In the genomic region with DNA sequence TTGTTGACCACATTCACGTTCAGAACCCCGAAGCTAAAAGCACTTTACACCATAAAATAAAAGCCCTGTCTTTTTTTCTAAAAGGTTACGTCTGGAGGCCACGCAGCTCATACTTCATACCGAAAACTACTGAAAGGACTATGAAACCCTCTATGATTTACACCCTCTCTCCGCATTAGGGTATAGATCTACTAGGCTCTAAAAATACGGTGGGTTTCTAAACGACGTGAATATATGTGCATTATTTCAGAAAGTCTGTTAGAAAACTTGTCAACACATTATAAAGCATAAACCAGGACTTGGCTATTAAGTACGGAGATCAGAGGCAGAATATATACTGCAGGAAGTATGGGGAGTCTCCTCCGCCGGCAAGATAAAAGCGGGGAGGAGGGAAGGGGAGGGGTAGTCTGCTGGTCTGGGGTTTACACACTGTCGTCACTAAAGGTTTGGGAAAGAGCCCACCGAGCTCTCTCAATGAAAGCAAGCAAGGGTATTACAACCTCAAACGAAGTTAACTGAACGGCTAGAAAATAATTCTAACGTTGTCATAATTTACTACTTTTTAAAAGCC, we compare ENCODE assay signal across 8 mouse cellular contexts. TPM values are rescaled to one million over a fixed set of nuclear protein-coding genes. Genes with fewer than 3 reads are reported as not detected.
A peak's percentile ranks its signal among the peaks of the same experiment; 100 is the strongest.
DNase-seq lines count a peak whose midpoint lies in the region; ATAC-seq and TF ChIP-seq lines count a peak whose summit lies in the region.

No protein-coding gene starts in this region.

- H3K4me2 ChIP-seq in forebrain, embryonic 14.5 days (ENCODE audit: low read length): peak overlapping the region; percentile 98
- H3K4me2 ChIP-seq in liver, embryonic 13.5 days: peak overlapping the region; percentile 98

- H3K27me3 ChIP-seq in forebrain, embryonic 14.5 days (replicated peaks; ENCODE audit: control insufficient read depth, insufficient read depth, low read length): no peaks in the 10 kb centered on the region
- peaks cover 19% of the 10 kb centered on the region for H3K27me3 ChIP-seq in liver, embryonic 13.5 days
- peaks cover 17% of the 10 kb centered on the region for H3K27me3 ChIP-seq in thymus, adult 2 months (ENCODE audit: control insufficient read depth, insufficient read depth, low read length)

- H3K9ac ChIP-seq in forebrain, embryonic 14.5 days (ENCODE audit: low read length): peak overlapping the region; percentile 100
- H3K9ac ChIP-seq in liver, embryonic 13.5 days: peak overlapping the region; percentile 90

- WGBS in forebrain, embryonic 14.5 days: under 1% methylated on average over 18 of the region's 18 CpGs
- WGBS in liver, embryonic 13.5 days (ENCODE audit: insufficient replicate concordance): under 1% methylated on average over 18 of the region's 18 CpGs
- WGBS in thymus, adult 2 months: 5% methylated on average over 18 of the region's 18 CpGs

- peaks cover 14% of the 10 kb centered on the region for H3K4me1 ChIP-seq in forebrain, embryonic 14.5 days (ENCODE audit: control insufficient read depth, insufficient read depth, low read length)
- peaks cover 34% of the 10 kb centered on the region for H3K4me1 ChIP-seq in liver, embryonic 13.5 days (replicated peaks)
- H3K4me1 ChIP-seq in thymus, adult 2 months (replicated peaks; ENCODE audit: control insufficient read depth, insufficient read depth, low read length): peaks cover 15% of the 10 kb centered on the region

- DNase-seq in layer of hippocampus, adult 2 months (ENCODE audit: low spot score in 2 of 2): no peak
- DNase-seq in layer of hippocampus, adult 9-11 months: no peak
- DNase-seq in forebrain, embryonic 14.5 days (ENCODE audit: low spot score): peak; percentile 84
- no peak for DNase-seq in liver, embryonic 13.5 days
- peak; percentile 41 for DNase-seq in thymus, adult 2 months
- no peak for DNase-seq in right cerebral cortex, postnatal 4 days
- no peak for DNase-seq in cerebellum, adult 9-11 months
- DNase-seq in urinary bladder, postnatal 4 days (ENCODE audit: low spot score in 2 of 2): no peak

- no peaks in the 10 kb centered on the region for H3K36me3 ChIP-seq in forebrain, embryonic 14.5 days (ENCODE audit: control insufficient read depth, insufficient read depth, low read length)
- no peaks in the 10 kb centered on the region for H3K36me3 ChIP-seq in liver, embryonic 13.5 days
- no peaks in the 10 kb centered on the region for H3K36me3 ChIP-seq in thymus, adult 2 months (ENCODE audit: control insufficient read depth, insufficient read depth, low read length)

- ATAC-seq in forebrain, embryonic 14.5 days: peak; percentile 27; the same call in 1 of the 2 replicates
- ATAC-seq in liver, embryonic 13.5 days (ENCODE audit: low read depth): no peak

- H3K27ac ChIP-seq in layer of hippocampus, adult 2 months: peak overlapping the region; percentile 95
- peak overlapping the region; percentile 15; the same call in 1 of the 2 replicates for H3K27ac ChIP-seq in forebrain, embryonic 14.5 days (ENCODE audit: low read depth, low read length)
- no peak overlapping the region for H3K27ac ChIP-seq in liver, embryonic 13.5 days
- H3K27ac ChIP-seq in thymus, adult 2 months (ENCODE audit: control insufficient read depth, insufficient read depth, low read length): no peak overlapping the region

- H3K9me3 ChIP-seq in forebrain, embryonic 14.5 days (replicated peaks; ENCODE audit: control insufficient read depth, low read length): no peaks in the 10 kb centered on the region
- H3K9me3 ChIP-seq in liver, embryonic 13.5 days (replicated peaks): no peaks in the 10 kb centered on the region

- peak overlapping the region; percentile 79 for H3K4me3 ChIP-seq in layer of hippocampus, adult 2 months
- peak overlapping the region; percentile 91 for H3K4me3 ChIP-seq in forebrain, embryonic 14.5 days (ENCODE audit: low read depth, low read length)
- H3K4me3 ChIP-seq in liver, embryonic 13.5 days (replicated peaks): peak overlapping the region; percentile 85
- H3K4me3 ChIP-seq in thymus, adult 2 months (ENCODE audit: control insufficient read depth, insufficient read depth, low read length): no peak overlapping the region

- TF ChIP-seq POLR2A in thymus, adult 2 months (IDR thresholded peaks at IDR 0.05; ENCODE audit: control insufficient read depth, extremely low read depth, insufficient read depth, low read length, poor library complexity): no peak

- no peak for TF ChIP-seq CTCF in layer of hippocampus, adult 2 months (conservative IDR thresholded peaks at IDR 0.05)
- TF ChIP-seq CTCF in thymus, adult 2 months (IDR thresholded peaks at IDR 0.05; ENCODE audit: borderline replicate concordance, control insufficient read depth, extremely low read depth, insufficient read depth, low read length, poor library complexity): no peak

RNA-seq across cellular contexts. Expression of a gene that starts 0.7 kb away (rescaled TPM):
- 1 to 10 TPM; 1.3 to 1.7 TPM for total RNA-seq in layer of hippocampus, adult 2 months (2021)
- polyA plus RNA-seq in forebrain, embryonic 14.5 days (2014; fragmentation: Nextera tagmentation; extraction: Ambion mirVana): 0.32 and 0.41 TPM in 2 replicates
- not detected in 2 replicates for polyA plus RNA-seq in liver, embryonic 13.5 days (2015; fragmentation: Nextera tagmentation; extraction: Ambion mirVana)
- not detected in 2 replicates for polyA plus RNA-seq in thymus, adult 2 months (2012; rRNA removed)

RNA-seq across cellular contexts. Expression of a gene that starts 3.8 kb away (rescaled TPM):
- 100 to 1,000 TPM; 117 to 121 TPM for total RNA-seq in layer of hippocampus, adult 2 months (2021)
- polyA plus RNA-seq in forebrain, embryonic 14.5 days (2014; fragmentation: Nextera tagmentation; extraction: Ambion mirVana): 148 and 174 TPM in 2 replicates
- 37.9 and 45.0 TPM in 2 replicates for polyA plus RNA-seq in liver, embryonic 13.5 days (2015; fragmentation: Nextera tagmentation; extraction: Ambion mirVana)
- 2.7 and 2.8 TPM in 2 replicates for polyA plus RNA-seq in thymus, adult 2 months (2012; rRNA removed)

Comparison
In these comparisons a context has a peak if more than half of its experiments do, and no peak if none do; other contexts are left out.
1. DNase-seq: peak in forebrain, embryonic 14.5 days (single experiment) and thymus, adult 2 months (single experiment); none in layer of hippocampus, adult 2 months (0 of 2), layer of hippocampus, adult 9-11 months (single experiment), liver, embryonic 13.5 days (single experiment), right cerebral cortex, postnatal 4 days (single experiment), cerebellum, adult 9-11 months (single experiment) and urinary bladder, postnatal 4 days (0 of 2).
2. H3K27ac ChIP-seq: peak in layer of hippocampus, adult 2 months (single experiment) and forebrain, embryonic 14.5 days (single experiment); none in liver, embryonic 13.5 days (single experiment) and thymus, adult 2 months (single experiment).
3. RNA of a gene that starts 3.8 kb away (polyA plus RNA-seq): 148 to 174 TPM in forebrain, embryonic 14.5 days and 37.9 to 45.0 TPM in liver, embryonic 13.5 days; 2.7 to 2.8 TPM in thymus, adult 2 months; every median in the first group is over 10 times any median in the second.